Mouse (Mus musculus): ENCODE measurements around the gene C1qc. TPM values are rescaled to one million over a fixed set of nuclear protein-coding genes. Genes with fewer than 3 reads are reported as not detected.

The C1qc gene
- polyA plus RNA-seq (2012; rRNA removed): 26.6 and 28.6 TPM in 2 replicates

GRCm38 (mm10) chr4:136892811-136893210, at the start of gene C1qc:
TSS of gene C1qc (minus strand) at chr4:136893065.
- H3K4me1 ChIP-seq (ENCODE audit: control insufficient read depth, insufficient read depth, low read length): no peaks in the 10 kb centered on the region
- no peak within 1 kb of the TSS for H3K27ac ChIP-seq (ENCODE audit: insufficient read depth, low read length)
- no peak within 1 kb of the TSS for H3K4me3 ChIP-seq (replicated peaks; ENCODE audit: insufficient read depth, low read depth, low read length)
- no peak for DNase-seq
- 85% methylated on average over 5 of the region's 5 CpGs for WGBS
- TF ChIP-seq CTCF (IDR thresholded peaks at IDR 0.05; ENCODE audit: borderline replicate concordance, insufficient read depth, low read depth, low read length): no peak
- no peak for TF ChIP-seq POLR2A (IDR thresholded peaks at IDR 0.05; ENCODE audit: borderline replicate concordance, insufficient read depth, low read length)
- no peaks in the 10 kb centered on the region for H3K27me3 ChIP-seq (ENCODE audit: control insufficient read depth, insufficient read depth, low read length)

GRCm38 (mm10) chr4:136937935-136938334, 45.1 kb upstream of the C1qc start:
- no peak for TF ChIP-seq CTCF (IDR thresholded peaks at IDR 0.05; ENCODE audit: borderline replicate concordance, insufficient read depth, low read depth, low read length)
- no peak for TF ChIP-seq POLR2A (IDR thresholded peaks at IDR 0.05; ENCODE audit: borderline replicate concordance, insufficient read depth, low read length)
- Histone ChIP-seq H3K4me3 (replicated peaks; ENCODE audit: insufficient read depth, low read depth, low read length) (no peak overlapping the region), H3K27ac (ENCODE audit: insufficient read depth, low read length) (no peak overlapping the region), H3K4me1 (ENCODE audit: control insufficient read depth, insufficient read depth, low read length) (peaks cover 28% of the 10 kb centered on the region), H3K27me3 (ENCODE audit: control insufficient read depth, insufficient read depth, low read length) (no peaks in the 10 kb centered on the region)
- DNase-seq: no peak
- WGBS: 68% methylated on average over 5 of the region's 5 CpGs

DNA sequence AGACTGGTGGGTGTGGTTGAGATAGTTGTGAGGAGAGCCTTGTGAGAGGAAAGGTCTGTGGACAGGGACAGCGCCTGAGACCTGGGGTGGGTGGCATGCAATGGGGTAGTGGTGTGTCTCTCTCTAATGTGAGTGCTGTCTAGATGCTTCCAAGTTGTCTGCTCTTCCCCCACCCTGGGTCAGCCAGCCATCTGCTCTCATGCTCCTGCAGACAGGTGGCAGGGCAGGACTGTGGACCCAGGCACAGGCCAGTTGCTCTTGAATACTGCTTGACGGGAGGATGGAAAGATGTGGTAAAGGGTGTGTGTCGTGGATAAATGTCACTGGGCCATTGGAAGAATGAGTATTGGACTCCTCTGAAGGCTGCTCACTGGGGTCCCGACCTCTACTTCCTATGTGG, 44.5 kb upstream of the C1qc start:
- no peak overlapping the region for H3K4me3 ChIP-seq (replicated peaks; ENCODE audit: insufficient read depth, low read depth, low read length)
- TF ChIP-seq CTCF (IDR thresholded peaks at IDR 0.05; ENCODE audit: borderline replicate concordance, insufficient read depth, low read depth, low read length): peak; percentile 89
- TF ChIP-seq POLR2A (IDR thresholded peaks at IDR 0.05; ENCODE audit: borderline replicate concordance, insufficient read depth, low read length): no peak
- peaks cover 25% of the 10 kb centered on the region for H3K4me1 ChIP-seq (ENCODE audit: control insufficient read depth, insufficient read depth, low read length)
- WGBS: 36% methylated on average over 4 of the region's 4 CpGs
- no peaks in the 10 kb centered on the region for H3K27me3 ChIP-seq (ENCODE audit: control insufficient read depth, insufficient read depth, low read length)
- no peak overlapping the region for H3K27ac ChIP-seq (ENCODE audit: insufficient read depth, low read length)
- DNase-seq: peak; percentile 69 to 79

DNA sequence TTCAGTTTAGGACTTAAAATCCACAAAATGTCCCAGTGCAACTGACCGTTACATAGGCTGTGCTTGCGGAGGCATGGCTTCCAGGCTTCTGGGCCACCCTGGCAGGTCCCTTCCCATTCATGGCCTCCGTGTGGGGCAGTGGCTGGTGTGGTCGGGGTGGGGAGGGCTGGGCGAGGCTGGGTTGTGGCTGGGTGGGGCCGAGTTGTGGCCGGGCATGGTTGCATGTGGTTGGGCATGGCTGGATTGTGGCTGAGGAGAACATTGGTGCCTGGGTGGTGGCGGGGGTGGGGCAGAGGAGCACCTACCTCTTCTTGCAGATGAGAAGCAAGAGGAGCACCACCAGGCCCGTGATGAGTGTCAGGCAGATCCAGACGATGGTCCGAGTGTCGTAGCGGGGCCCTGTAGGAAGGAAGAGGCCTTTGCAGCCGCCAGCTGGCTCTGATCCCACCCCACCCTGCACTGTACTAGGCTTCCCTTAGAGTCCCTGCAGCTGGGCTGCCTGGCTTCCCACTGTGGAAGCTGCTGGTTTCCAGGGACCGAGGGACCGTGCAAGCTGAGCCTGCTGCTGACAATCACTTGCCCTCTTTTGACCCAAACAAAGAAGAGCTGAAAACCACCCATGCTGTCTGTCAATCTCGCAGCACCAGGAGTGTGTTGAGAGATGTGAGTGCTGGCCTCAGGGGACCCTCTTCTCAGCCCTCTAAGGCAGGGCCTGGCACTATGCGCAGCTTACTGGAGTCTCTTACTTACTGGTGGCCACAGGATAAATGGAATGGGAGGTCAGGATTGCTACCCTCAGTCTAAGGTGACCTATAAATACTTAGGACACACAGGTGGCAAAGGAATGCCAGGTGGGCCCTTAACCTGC, 42.1 kb upstream of the C1qc start:
- no peak overlapping the region for H3K27ac ChIP-seq (ENCODE audit: insufficient read depth, low read length)
- H3K27me3 ChIP-seq (ENCODE audit: control insufficient read depth, insufficient read depth, low read length): no peaks in the 10 kb centered on the region
- TF ChIP-seq CTCF (IDR thresholded peaks at IDR 0.05; ENCODE audit: borderline replicate concordance, insufficient read depth, low read depth, low read length): no peak
- no peak for TF ChIP-seq POLR2A (IDR thresholded peaks at IDR 0.05; ENCODE audit: borderline replicate concordance, insufficient read depth, low read length)
- WGBS: 61% methylated on average over 18 of the region's 18 CpGs
- H3K4me3 ChIP-seq (replicated peaks; ENCODE audit: insufficient read depth, low read depth, low read length): no peak overlapping the region
- H3K4me1 ChIP-seq (ENCODE audit: control insufficient read depth, insufficient read depth, low read length): peaks cover 24% of the 10 kb centered on the region
- DNase-seq: no peak

- DNase-seq: no peak
- TF ChIP-seq CTCF (IDR thresholded peaks at IDR 0.05; ENCODE audit: borderline replicate concordance, insufficient read depth, low read depth, low read length) (no peak), POLR2A (IDR thresholded peaks at IDR 0.05; ENCODE audit: borderline replicate concordance, insufficient read depth, low read length) (no peak)
- Histone ChIP-seq H3K27me3 (ENCODE audit: control insufficient read depth, insufficient read depth, low read length) (no peaks in the 10 kb centered on the region), H3K27ac (ENCODE audit: insufficient read depth, low read length) (no peak overlapping the region), H3K4me1 (ENCODE audit: control insufficient read depth, insufficient read depth, low read length) (peaks cover 9% of the 10 kb centered on the region), H3K4me3 (replicated peaks; ENCODE audit: insufficient read depth, low read depth, low read length) (no peak overlapping the region)
- WGBS: 79% methylated on average over 8 of the region's 8 CpGs
Measured at GRCm38 (mm10) chr4:136930474-136930873, 37.6 kb upstream of the C1qc start.

DNA sequence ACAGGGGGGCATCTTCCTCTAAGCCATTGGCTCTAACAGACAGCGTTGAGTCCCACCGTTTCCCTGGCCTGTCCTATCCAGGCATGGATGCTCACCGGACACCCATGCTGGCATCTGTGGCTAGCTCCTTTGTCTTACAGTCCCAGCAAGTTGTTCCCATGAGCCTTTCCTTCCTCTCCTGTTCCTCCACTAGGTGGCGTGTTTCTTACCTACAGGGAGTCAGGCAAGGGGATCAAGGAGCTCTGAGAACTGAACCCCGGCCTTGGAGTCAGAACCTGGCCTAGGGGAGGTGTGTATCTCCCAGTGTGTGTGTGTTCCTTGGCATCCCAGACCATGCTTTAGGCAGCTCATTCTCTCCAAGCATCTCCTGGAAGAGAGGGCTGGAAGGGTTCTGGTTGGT, 36.1 kb upstream of the C1qc start:
- 24% methylated on average over 5 of the region's 5 CpGs for WGBS
- TF ChIP-seq POLR2A (IDR thresholded peaks at IDR 0.05; ENCODE audit: borderline replicate concordance, insufficient read depth, low read length): no peak
- peak; percentile 70 for TF ChIP-seq CTCF (IDR thresholded peaks at IDR 0.05; ENCODE audit: borderline replicate concordance, insufficient read depth, low read depth, low read length)
- no peaks in the 10 kb centered on the region for H3K27me3 ChIP-seq (ENCODE audit: control insufficient read depth, insufficient read depth, low read length)
- no peak overlapping the region for H3K4me3 ChIP-seq (replicated peaks; ENCODE audit: insufficient read depth, low read depth, low read length)
- no peak overlapping the region for H3K27ac ChIP-seq (ENCODE audit: insufficient read depth, low read length)
- DNase-seq: peak; percentile 50 to 63
- peaks cover 6% of the 10 kb centered on the region for H3K4me1 ChIP-seq (ENCODE audit: control insufficient read depth, insufficient read depth, low read length)

- no peak for DNase-seq
- no peaks in the 10 kb centered on the region for H3K27me3 ChIP-seq (ENCODE audit: control insufficient read depth, insufficient read depth, low read length)
- H3K27ac ChIP-seq (ENCODE audit: insufficient read depth, low read length): no peak overlapping the region
- WGBS: 30% methylated on average over 15 of the region's 15 CpGs
- TF ChIP-seq CTCF (IDR thresholded peaks at IDR 0.05; ENCODE audit: borderline replicate concordance, insufficient read depth, low read depth, low read length): no peak
- no peak for TF ChIP-seq POLR2A (IDR thresholded peaks at IDR 0.05; ENCODE audit: borderline replicate concordance, insufficient read depth, low read length)
- H3K4me1 ChIP-seq (ENCODE audit: control insufficient read depth, insufficient read depth, low read length): peaks cover 6% of the 10 kb centered on the region
- H3K4me3 ChIP-seq (replicated peaks; ENCODE audit: insufficient read depth, low read depth, low read length): no peak overlapping the region
Measured at GRCm38 (mm10) chr4:136925804-136926203, 32.9 kb upstream of the C1qc start.

DNA sequence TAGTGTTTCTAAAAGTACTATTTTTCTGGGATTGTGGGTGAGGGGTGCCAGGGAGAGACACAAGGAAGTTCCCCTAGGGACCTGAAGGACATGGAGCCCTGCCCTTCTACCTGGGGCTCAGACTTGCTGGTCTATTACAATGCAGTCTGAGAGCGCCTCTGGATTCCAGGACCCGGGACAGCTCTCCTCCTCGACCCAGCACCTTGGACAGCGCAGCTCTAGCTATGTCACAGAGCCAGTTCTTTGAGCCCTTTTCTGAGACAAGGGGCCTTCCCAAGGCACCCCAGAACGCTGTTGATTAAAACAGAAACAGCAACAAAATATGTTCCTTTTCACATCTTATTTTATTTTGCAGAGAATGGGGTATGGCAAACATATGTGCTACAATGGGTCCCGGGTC, 31.7 kb upstream of the C1qc start:
- 74% methylated on average over 6 of the region's 6 CpGs for WGBS

More for the DNA sequence above, 31.7 kb upstream of the C1qc start:
- Histone ChIP-seq H3K4me1 (ENCODE audit: control insufficient read depth, insufficient read depth, low read length) (no peaks in the 10 kb centered on the region), H3K27ac (ENCODE audit: insufficient read depth, low read length) (no peak overlapping the region), H3K27me3 (ENCODE audit: control insufficient read depth, insufficient read depth, low read length) (no peaks in the 10 kb centered on the region), H3K4me3 (replicated peaks; ENCODE audit: insufficient read depth, low read depth, low read length) (no peak overlapping the region)
- TF ChIP-seq POLR2A (IDR thresholded peaks at IDR 0.05; ENCODE audit: borderline replicate concordance, insufficient read depth, low read length): no peak
- no peak for TF ChIP-seq CTCF (IDR thresholded peaks at IDR 0.05; ENCODE audit: borderline replicate concordance, insufficient read depth, low read depth, low read length)
- no peak for DNase-seq
